Mouse (Mus musculus) testis, adult 2 months (tissue): Measurements from ENCODE around the gene Fam221a.

Experiments
- CTCF ChIP-seq: fragments of 200-500 bp; IDR thresholded peaks from 2 replicates; pipeline ENCODE4 v1.5.1; 2012; ENCODE audit warnings: low read depth, mild to moderate bottlenecking, inconsistent platforms, low read length, moderate library complexity; ENCODE audit not compliant: control insufficient read depth, insufficient read depth, insufficient replicate concordance
- POLR2A ChIP-seq: fragments of 200-500 bp; IDR thresholded peaks from 2 replicates; pipeline ENCODE4 v1.6.1; 2012; ENCODE audit warnings: low read depth, mild to moderate bottlenecking, inconsistent platforms, low read length, moderate library complexity; ENCODE audit not compliant: control insufficient read depth

- TF ChIP-seq CTCF: no peak
- TF ChIP-seq POLR2A: no peak
Measured at GRCm38 (mm10) chr6:49372705-49373104, 5.2 kb downstream of the Fam221a start.
